Mouse (Mus musculus) limb, embryonic 14.5 days (tissue): ENCODE results near the gene Camp. TPM values are rescaled to one million over a fixed set of nuclear protein-coding genes. Genes with fewer than 3 reads are reported as not detected.

Experiments used
- ATAC-seq: fragments of 200-750 bp; cut with Nextera tagmentation; 2 replicates; pipeline ENCODE4 v1.8.0; 2017; ENCODE audit warnings: low read depth, moderate number of reproducible peaks, moderate TSS enrichment; ENCODE audit not compliant: low FRiP score
- DNase-seq: peaks from one replicate; pipeline ENCODE4 v3.0.0-alpha.2; 2015; ENCODE audit warnings: low spot score
- H3K27ac ChIP-seq: fragments of 300-500 bp; sonication (generic); replicated peaks from 2 replicates; pipeline ENCODE4 v1.5.1; 2014; ENCODE audit warnings: low read depth, mild to moderate bottlenecking, low read length, moderate library complexity, mixed read lengths
- H3K27me3 ChIP-seq: fragments of 300-500 bp; sonication (generic); 2 replicates; pipeline ENCODE4 v1.6.1; 2014; ENCODE audit warnings: low read length, mixed read lengths; ENCODE audit not compliant: control insufficient read depth, insufficient read depth
- H3K36me3 ChIP-seq: fragments of 300-500 bp; sonication (generic); 2 replicates; pipeline ENCODE4 v1.6.1; 2014; ENCODE audit warnings: mild to moderate bottlenecking, low read length, moderate library complexity, mixed read lengths; ENCODE audit not compliant: control insufficient read depth, insufficient read depth
- H3K4me1 ChIP-seq: fragments of 300-500 bp; sonication (generic); 2 replicates; pipeline ENCODE4 v1.6.1; 2014; ENCODE audit warnings: antibody characterized with exemption, low read length, mixed read lengths; ENCODE audit not compliant: control insufficient read depth, insufficient read depth
- H3K4me2 ChIP-seq: fragments of 300-500 bp; sonication (generic); replicated peaks from 2 replicates; pipeline ENCODE4 v1.6.1; 2014; ENCODE audit warnings: low read depth, mild to moderate bottlenecking, low read length, moderate library complexity; ENCODE audit not compliant: severe bottlenecking
- H3K4me3 ChIP-seq: fragments of 300-500 bp; sonication (generic); replicated peaks from 2 replicates; pipeline ENCODE4 v1.5.1; 2014; ENCODE audit warnings: low read length
- H3K9ac ChIP-seq: fragments of 300-500 bp; sonication (generic); 2 replicates; pipeline ENCODE4 v1.6.1; 2014; ENCODE audit warnings: mild to moderate bottlenecking, low read depth, low read length, moderate library complexity; ENCODE audit not compliant: severe bottlenecking
- H3K9me3 ChIP-seq: fragments of 300-500 bp; sonication (generic); 2 replicates; pipeline ENCODE4 v1.6.1; 2016; ENCODE audit warnings: low read length; ENCODE audit not compliant: control insufficient read depth
- POLR2A ChIP-seq: fragments of 200-500 bp; IDR thresholded peaks from 2 replicates; pipeline ENCODE4 v1.8.0; 2012; ENCODE audit warnings: inconsistent platforms, mild to moderate bottlenecking, moderate library complexity, borderline replicate concordance; ENCODE audit not compliant: insufficient read depth, insufficient read length; ENCODE audit errors: extremely low read depth
- WGBS: fragments of 180-500 bp; shearing (Covaris S2); extraction: QIAGEN DNeasy Blood & Tissue Kit; methylation state at CpG from one replicate; pipeline ENCODE4 v1.1.7; 2014; 5-methylcytosine and 5-hydroxymethylcytosine counted together
- polyA plus RNA-seq, 2 experiments: library from polyadenylated mRNA; depleted of rRNA in 1 of 2; stranded (reverse) in 1 of 2; unstranded in 1 of 2; fragments of >200 nt; fragmentation: Nextera tagmentation in 1 of 2; extraction: Ambion mirVana in 1 of 2; gene quantifications; 2 replicates each; pipeline versions ENCODE4 v1.2.1 to v1.2.3; 2012 to 2014

The Camp gene
- polyA plus RNA-seq (2012; rRNA removed) (1.2 and 5.9 TPM in 2 replicates), polyA plus RNA-seq (2014; fragmentation: Nextera tagmentation; extraction: Ambion mirVana) (1.4 and 4.8 TPM in 2 replicates)

DNA sequence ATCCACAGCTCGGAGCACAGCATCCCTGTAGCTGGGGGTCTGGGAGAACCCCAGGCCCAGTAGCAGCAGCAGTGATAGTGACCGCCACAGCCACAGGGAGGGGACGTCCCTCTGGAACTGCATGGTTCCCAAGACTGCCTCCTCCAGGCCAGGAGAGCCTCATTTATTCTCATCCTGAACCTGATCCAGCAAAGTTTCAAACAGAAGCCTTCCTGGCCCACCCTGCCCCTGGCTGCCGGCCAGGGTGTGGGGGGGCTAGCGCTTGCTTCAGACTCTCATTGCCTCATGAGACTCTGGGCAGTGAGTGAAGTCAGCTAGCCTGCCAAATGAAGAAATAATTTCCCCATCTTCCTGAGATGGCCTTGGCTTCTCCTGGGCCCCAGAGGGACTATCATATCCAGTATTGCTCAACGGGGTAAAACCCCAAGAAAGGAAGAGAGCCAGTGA, at the start of gene Camp:
Gene Camp, minus strand, starts transcription at position 306 of the 447 bp plus-strand sequence.
- DNase-seq: peak; percentile 48
- 72% methylated on average over 6 of the region's 6 CpGs for WGBS
- ATAC-seq: 0 out of 2 replicates have a peak, but pooled peaks have one; percentile 38

DNA sequence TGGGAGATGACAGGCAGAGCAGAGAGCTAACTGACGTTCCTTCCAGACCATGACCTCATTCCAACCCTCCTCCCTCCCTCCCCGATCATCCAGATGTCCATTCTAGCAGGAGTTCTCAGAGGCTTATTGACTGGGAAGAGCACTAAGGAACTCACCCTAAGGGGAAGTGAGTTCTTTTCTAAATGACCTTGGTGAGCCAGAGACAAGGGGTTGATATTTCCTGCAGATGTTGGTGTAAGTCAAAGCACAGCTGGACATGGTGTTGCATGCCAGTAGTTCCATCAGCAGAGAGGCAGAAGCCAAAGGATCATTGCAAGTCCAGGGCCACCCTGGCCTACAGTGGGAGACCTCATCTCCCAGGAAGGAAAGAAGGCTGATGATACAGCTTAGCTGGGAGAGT, 48.6 kb upstream of the Camp start:
- Histone ChIP-seq H3K9ac (no peak overlapping the region), H3K4me2 (no peak overlapping the region), H3K27me3 (no peaks in the 10 kb centered on the region), H3K9me3 (no peaks in the 10 kb centered on the region), H3K4me3 (no peak overlapping the region), H3K4me1 (0 out of 2 replicates have a peak, but pooled peaks cover 3% of the 10 kb centered on the region), H3K27ac (no peak overlapping the region), H3K36me3 (peaks cover 16% of the 10 kb centered on the region)
- ATAC-seq (no peak), DNase-seq (no peak)
- 34% methylated on average over 2 of the region's 2 CpGs for whole genome bisulfite sequencing
- TF ChIP-seq POLR2A: no peak

More for the DNA sequence above, at the start of gene Camp:
- no peak for TF ChIP-seq POLR2A
- H3K27me3 ChIP-seq: no peaks in the 10 kb centered on the region
- H3K9me3 ChIP-seq: no peaks in the 10 kb centered on the region
- H3K9ac ChIP-seq: no peak within 1 kb of the TSS
- peaks cover 7% of the 10 kb centered on the region; the same call in 1 of the 2 replicates for H3K4me1 ChIP-seq
- no peak within 1 kb of the TSS for H3K4me2 ChIP-seq
- peaks cover 6% of the 10 kb centered on the region for H3K36me3 ChIP-seq
- H3K4me3 ChIP-seq: no peak within 1 kb of the TSS
- H3K27ac ChIP-seq: no peak within 1 kb of the TSS

DNA sequence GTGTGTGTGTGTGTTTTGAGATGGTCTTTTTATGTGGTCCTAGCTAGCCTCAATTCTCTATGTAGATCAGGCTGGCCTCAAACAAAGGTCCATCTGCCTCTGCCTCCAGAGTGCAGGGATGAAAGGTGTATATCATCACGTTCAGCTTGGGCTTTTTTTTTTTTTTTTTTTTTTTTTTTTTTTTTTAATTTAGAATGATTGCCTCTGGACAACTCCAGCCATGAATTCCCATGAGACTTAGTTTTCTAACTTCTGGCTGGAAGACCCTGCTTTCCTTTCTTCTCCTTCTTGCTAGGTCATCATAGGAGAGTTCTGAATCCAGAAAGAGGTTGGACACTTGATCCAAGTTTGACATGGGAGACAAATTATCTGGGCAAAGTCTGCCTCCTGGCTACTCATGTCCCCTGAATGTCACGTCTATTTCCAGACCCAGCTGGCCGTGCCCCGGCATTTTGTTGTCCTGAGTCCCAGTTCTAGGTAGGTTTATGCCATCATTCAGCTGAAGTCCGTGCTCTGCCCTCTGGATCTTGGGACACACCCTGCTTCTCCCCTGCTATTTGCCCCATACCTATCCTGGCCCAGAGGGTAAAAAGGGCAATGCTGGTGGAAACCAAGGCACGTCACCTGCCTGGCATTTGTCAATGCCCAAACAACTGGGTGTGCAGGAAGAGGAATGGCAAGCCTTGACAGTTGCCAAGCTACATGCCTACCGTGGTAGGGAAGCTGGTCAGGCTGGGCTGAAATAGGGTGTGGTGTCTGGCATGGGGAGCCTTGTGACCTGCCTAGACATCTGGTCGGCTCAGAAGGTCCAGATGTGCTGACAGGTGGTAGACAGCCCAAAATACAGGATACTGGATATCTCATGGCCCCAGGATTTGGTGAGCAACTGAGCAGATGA, 47.1 kb upstream of the Camp start:
- no peak for ATAC-seq
- WGBS: 74% methylated on average over 8 of the region's 8 CpGs
- Histone ChIP-seq H3K27me3 (no peaks in the 10 kb centered on the region), H3K4me3 (no peak overlapping the region), H3K4me2 (no peak overlapping the region), H3K4me1 (0 out of 2 replicates have a peak, but pooled peaks cover 3% of the 10 kb centered on the region), H3K9me3 (no peaks in the 10 kb centered on the region), H3K27ac (no peak overlapping the region), H3K9ac (no peak overlapping the region), H3K36me3 (peaks cover 32% of the 10 kb centered on the region)
- no peak for DNase-seq
- no peak for TF ChIP-seq POLR2A

DNA sequence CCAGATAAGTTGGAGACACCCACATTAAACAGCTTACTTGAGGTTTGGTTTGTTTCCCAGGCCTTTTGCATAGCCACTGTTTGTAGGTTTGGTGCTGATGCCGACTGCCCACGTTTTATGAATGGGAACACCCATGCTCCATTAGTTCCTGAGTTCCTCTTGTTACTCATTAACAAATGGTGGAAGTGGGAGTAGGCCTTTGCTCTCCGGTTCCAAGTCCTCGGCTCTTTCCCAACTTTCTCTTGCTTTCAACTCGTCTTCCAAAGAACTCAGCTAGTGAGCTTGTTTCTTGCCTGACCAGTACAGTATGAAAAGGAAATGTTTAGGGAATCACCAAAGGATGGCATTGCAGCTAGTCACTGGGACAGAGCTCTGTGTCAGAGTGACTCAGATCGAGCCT, 46.2 kb upstream of the Camp start:
- ATAC-seq (no peak), DNase-seq (no peak)
- no peak overlapping the region for H3K4me2 ChIP-seq
- H3K4me3 ChIP-seq: no peak overlapping the region
- TF ChIP-seq POLR2A: no peak
- 89% methylated on average over 6 of the region's 6 CpGs for WGBS
- H3K9ac ChIP-seq: no peak overlapping the region
- no peaks in the 10 kb centered on the region for H3K9me3 ChIP-seq
- H3K27ac ChIP-seq: no peak overlapping the region
- H3K36me3 ChIP-seq: peaks cover 41% of the 10 kb centered on the region
- 0 out of 2 replicates have a peak, but pooled peaks cover 3% of the 10 kb centered on the region for H3K4me1 ChIP-seq
- H3K27me3 ChIP-seq: no peaks in the 10 kb centered on the region

DNA sequence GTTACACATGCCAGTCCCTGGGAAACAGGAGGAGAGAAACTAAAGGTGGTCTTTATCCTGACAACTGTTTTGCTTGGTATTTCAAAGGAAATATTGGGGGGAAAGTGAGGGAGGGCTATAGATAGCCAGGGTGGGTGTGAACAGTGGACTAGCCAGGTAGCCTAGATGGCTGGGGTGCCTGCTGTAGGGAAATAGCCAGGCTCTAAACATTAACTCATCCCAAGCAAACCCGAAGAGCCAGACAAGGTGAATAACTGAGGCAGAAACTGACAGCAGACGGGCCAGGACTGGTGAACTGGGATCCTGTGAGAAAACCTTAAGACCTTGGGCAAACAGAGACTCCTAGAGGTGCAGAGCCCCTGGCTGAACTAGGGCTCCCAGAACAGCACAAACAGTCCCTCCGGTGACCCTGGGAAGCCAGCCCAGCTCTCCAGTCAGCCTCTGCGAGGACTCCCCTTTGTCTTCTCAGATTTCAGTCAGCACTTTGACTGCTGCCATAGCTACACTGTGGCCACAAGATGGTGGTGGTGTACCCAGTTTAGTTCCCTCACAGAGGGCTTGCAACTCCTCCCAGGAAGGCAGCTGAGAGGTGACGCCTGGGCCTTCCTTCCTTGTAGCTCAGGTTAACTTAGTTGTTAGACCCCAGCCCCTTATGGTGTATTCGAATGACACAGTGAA, 45.1 kb upstream of the Camp start:
- no peaks in the 10 kb centered on the region for H3K9me3 ChIP-seq
- H3K36me3 ChIP-seq: peaks cover 51% of the 10 kb centered on the region

More for the DNA sequence above, 45.1 kb upstream of the Camp start:
- Histone ChIP-seq H3K4me1 (0 out of 2 replicates have a peak, but pooled peaks cover 3% of the 10 kb centered on the region), H3K9ac (no peak overlapping the region), H3K4me2 (no peak overlapping the region), H3K4me3 (no peak overlapping the region), H3K27me3 (no peaks in the 10 kb centered on the region), H3K27ac (peak overlapping the region; percentile 70)
- peak; percentile 88 for ATAC-seq
- TF ChIP-seq POLR2A: no peak
- peak; percentile 85 for DNase-seq
- 35% methylated on average over 6 of the region's 6 CpGs for WGBS
